Mouse (Mus musculus) heart, embryonic 10.5 days (tissue): Measurements from ENCODE around the gene Il10rb. TPM values are rescaled to one million over a fixed set of nuclear protein-coding genes. Genes with fewer than 3 reads are reported as not detected.

Experiments used
- DNase-seq: peaks from one replicate; pipeline ENCODE4 v3.0.0-alpha.2; 2017; ENCODE audit warnings: low spot score
- H3K27ac ChIP-seq: fragments of 300-500 bp; sonication (generic); 2 replicates; pipeline ENCODE4 v1.5.1; 2016; ENCODE audit warnings: mild to moderate bottlenecking
- H3K27me3 ChIP-seq: fragments of 300-500 bp; sonication (generic); 2 replicates; pipeline ENCODE4 v1.6.1; 2016; ENCODE audit warnings: mild to moderate bottlenecking; ENCODE audit not compliant: poor library complexity, insufficient read depth, severe bottlenecking
- H3K36me3 ChIP-seq: fragments of 300-500 bp; sonication (generic); 2 replicates; pipeline ENCODE4 v1.6.1; 2016; ENCODE audit warnings: mild to moderate bottlenecking, moderate library complexity
- H3K4me1 ChIP-seq: fragments of 300-500 bp; sonication (generic); 2 replicates; pipeline ENCODE4 v1.6.1; 2016; ENCODE audit warnings: mild to moderate bottlenecking
- H3K4me3 ChIP-seq: fragments of 300-500 bp; sonication (generic); 2 replicates; pipeline ENCODE4 v1.5.1; 2016; ENCODE audit warnings: mild to moderate bottlenecking, moderate library complexity
- H3K9me3 ChIP-seq: fragments of 300-500 bp; sonication (generic); 2 replicates; pipeline ENCODE4 v1.6.1; 2016; ENCODE audit warnings: mild to moderate bottlenecking, moderate library complexity
- WGBS: fragments of 180-500 bp; shearing (Covaris S2); methylation state at CpG from one replicate; pipeline ENCODE4 v1.1.7; 2016; 5-methylcytosine and 5-hydroxymethylcytosine counted together
- polyA plus RNA-seq: library from polyadenylated mRNA; unstranded; fragments of >200 nt; fragmentation: Nextera tagmentation; extraction: Ambion mirVana; gene quantifications from 2 replicates; pipeline ENCODE4 v1.2.1, GENCODE M21; 2016

Gene Il10rb
- polyA plus RNA-seq, 1 experiment from 2014 or later: 29.6 TPM

- H3K9me3 ChIP-seq: no peaks in the 10 kb centered on the region
- H3K4me1 ChIP-seq: peaks cover 14% of the 10 kb centered on the region
- no peak for DNase-seq
- no peak overlapping the region; the same call in 1 of the 2 replicates for H3K27ac ChIP-seq
- H3K27me3 ChIP-seq: no peaks in the 10 kb centered on the region
- 76% methylated on average over 12 of the region's 12 CpGs for WGBS
- no peaks in the 10 kb centered on the region for H3K36me3 ChIP-seq
- H3K4me3 ChIP-seq: no peak overlapping the region
Observed at GRCm38 (mm10) chr16:91450137-91451064, 44.4 kb downstream of the Il10rb start.

GRCm38 (mm10) chr16:91451949-91452348 lies 46.0 kb downstream of the Il10rb start:
- Histone ChIP-seq H3K36me3 (no peaks in the 10 kb centered on the region), H3K4me3 (no peak overlapping the region), H3K27ac (no peak overlapping the region), H3K4me1 (peaks cover 16% of the 10 kb centered on the region), H3K9me3 (no peaks in the 10 kb centered on the region), H3K27me3 (no peaks in the 10 kb centered on the region)
- WGBS: 72% methylated on average over 2 of the region's 2 CpGs
- DNase-seq: no peak

- 64% methylated on average over 6 of the region's 6 CpGs for WGBS
- Histone ChIP-seq H3K9me3 (no peaks in the 10 kb centered on the region), H3K36me3 (no peaks in the 10 kb centered on the region), H3K4me3 (no peak overlapping the region), H3K4me1 (peaks cover 11% of the 10 kb centered on the region), H3K27ac (no peak overlapping the region), H3K27me3 (no peaks in the 10 kb centered on the region)
- DNase-seq: no peak
Observed at GRCm38 (mm10) chr16:91452363-91452896, 46.5 kb downstream of the Il10rb start.

- DNase-seq: no peak
- WGBS: 74% methylated on average over 4 of the region's 4 CpGs
- no peak overlapping the region for H3K27ac ChIP-seq
- H3K9me3 ChIP-seq: no peaks in the 10 kb centered on the region
- no peak overlapping the region for H3K4me3 ChIP-seq
- H3K27me3 ChIP-seq: no peaks in the 10 kb centered on the region
- H3K4me1 ChIP-seq: peaks cover 9% of the 10 kb centered on the region; the same call in 1 of the 2 replicates
- no peaks in the 10 kb centered on the region for H3K36me3 ChIP-seq
Observed at GRCm38 (mm10) chr16:91455868-91456267, 49.9 kb downstream of the Il10rb start.

- Histone ChIP-seq H3K4me1 (peaks cover 13% of the 10 kb centered on the region), H3K27ac (no peak overlapping the region), H3K4me3 (no peak overlapping the region), H3K27me3 (no peaks in the 10 kb centered on the region), H3K9me3 (no peaks in the 10 kb centered on the region), H3K36me3 (no peaks in the 10 kb centered on the region)
- 80% methylated on average over 21 of the region's 21 CpGs for WGBS
- DNase-seq: no peak
Observed at GRCm38 (mm10) chr16:91458301-91458746, 52.4 kb downstream of the Il10rb start.

GRCm38 (mm10) chr16:91458976-91459375 lies 53.0 kb downstream of the Il10rb start:
- DNase-seq: no peak
- no peaks in the 10 kb centered on the region for H3K27me3 ChIP-seq
- no peaks in the 10 kb centered on the region for H3K36me3 ChIP-seq
- H3K27ac ChIP-seq: no peak overlapping the region
- H3K4me3 ChIP-seq: no peak overlapping the region
- peaks cover 19% of the 10 kb centered on the region for H3K4me1 ChIP-seq
- 64% methylated on average over 5 of the region's 5 CpGs for WGBS
- H3K9me3 ChIP-seq: no peaks in the 10 kb centered on the region

GRCm38 (mm10) chr16:91459396-91459795 lies 53.4 kb downstream of the Il10rb start:
- no peak for DNase-seq
- no peaks in the 10 kb centered on the region for H3K36me3 ChIP-seq
- 93% methylated on average over 3 of the region's 3 CpGs for WGBS
- H3K9me3 ChIP-seq: no peaks in the 10 kb centered on the region
- no peaks in the 10 kb centered on the region for H3K27me3 ChIP-seq
- no peak overlapping the region for H3K4me3 ChIP-seq
- H3K4me1 ChIP-seq: peaks cover 23% of the 10 kb centered on the region
- no peak overlapping the region for H3K27ac ChIP-seq

- Histone ChIP-seq H3K4me3 (no peak overlapping the region), H3K9me3 (no peaks in the 10 kb centered on the region), H3K27ac (no peak overlapping the region), H3K4me1 (peaks cover 26% of the 10 kb centered on the region), H3K27me3 (no peaks in the 10 kb centered on the region), H3K36me3 (no peaks in the 10 kb centered on the region)
- no peak for DNase-seq
- WGBS: 72% methylated on average over 11 of the region's 11 CpGs
Observed at GRCm38 (mm10) chr16:91459841-91460370, 53.9 kb downstream of the Il10rb start.

- Histone ChIP-seq H3K4me3 (no peak overlapping the region), H3K27ac (no peak overlapping the region), H3K27me3 (no peaks in the 10 kb centered on the region), H3K9me3 (no peaks in the 10 kb centered on the region), H3K4me1 (peaks cover 34% of the 10 kb centered on the region), H3K36me3 (no peaks in the 10 kb centered on the region)
- no peak for DNase-seq
- 65% methylated on average over 11 of the region's 11 CpGs for WGBS
Observed at GRCm38 (mm10) chr16:91461066-91461638, 55.2 kb downstream of the Il10rb start.

GRCm38 (mm10) chr16:91461773-91462181 lies 55.8 kb downstream of the Il10rb start:
- Histone ChIP-seq H3K4me1 (peaks cover 41% of the 10 kb centered on the region), H3K4me3 (no peak overlapping the region), H3K9me3 (no peaks in the 10 kb centered on the region), H3K27me3 (no peaks in the 10 kb centered on the region), H3K27ac (peak overlapping the region; percentile 47; the same call in 1 of the 2 replicates), H3K36me3 (no peaks in the 10 kb centered on the region)
- no peak for DNase-seq
- 60% methylated on average over 9 of the region's 9 CpGs for WGBS

- Histone ChIP-seq H3K36me3 (no peaks in the 10 kb centered on the region), H3K27me3 (no peaks in the 10 kb centered on the region), H3K4me3 (no peak overlapping the region), H3K27ac (peak overlapping the region; percentile 67; the same call in 1 of the 2 replicates), H3K9me3 (no peaks in the 10 kb centered on the region), H3K4me1 (peaks cover 41% of the 10 kb centered on the region)
- 46% methylated on average over 3 of the region's 3 CpGs for WGBS
- DNase-seq: no peak
Observed at GRCm38 (mm10) chr16:91462644-91463043, 56.7 kb downstream of the Il10rb start.

GRCm38 (mm10) chr16:91463400-91463799 lies 57.4 kb downstream of the Il10rb start:
- DNase-seq: no peak
- H3K27me3 ChIP-seq: no peaks in the 10 kb centered on the region
- 64% methylated on average over 2 of the region's 2 CpGs for WGBS
- H3K4me3 ChIP-seq: no peak overlapping the region
- no peaks in the 10 kb centered on the region for H3K9me3 ChIP-seq
- peaks cover 41% of the 10 kb centered on the region for H3K4me1 ChIP-seq
- 0 out of 2 replicates have a peak, but pooled peaks cover 5% of the 10 kb centered on the region for H3K36me3 ChIP-seq
- H3K27ac ChIP-seq: no peak overlapping the region
